Mouse (Mus musculus): ENCODE data around the gene Gm15294.

The Gm15294 gene

DNA sequence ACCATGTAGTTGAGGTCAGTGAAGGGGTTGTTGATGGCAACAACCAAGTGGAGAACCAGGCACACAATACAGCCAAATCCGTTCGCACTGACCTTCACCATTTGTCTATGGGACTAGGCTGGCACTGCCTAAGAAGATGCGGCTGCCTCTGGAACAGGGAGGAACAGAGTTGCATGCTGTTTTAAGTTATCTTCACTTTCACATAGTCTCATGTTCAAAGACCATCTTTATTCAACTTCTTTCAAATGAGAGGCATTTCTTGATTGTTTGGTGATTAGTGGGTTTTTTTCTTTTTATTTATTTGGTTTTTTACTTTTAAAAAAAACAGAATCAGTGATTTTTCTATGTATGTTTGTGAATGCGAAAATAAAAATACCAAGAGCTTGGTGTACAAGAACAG, at the start of gene Gm15294:
Gm15294 (minus strand) TSS at position 101 of the 400 bp plus-strand sequence.
- no peak for DNase-seq (ENCODE audit: low spot score)

- DNase-seq (ENCODE audit: low spot score), result no peak
Measured at GRCm38 (mm10) chrX:141884336-141885048, 9.5 kb upstream of the Gm15294 start.

- no peak for DNase-seq (ENCODE audit: low spot score)
Measured at GRCm38 (mm10) chrX:141874024-141874423, 1.0 kb downstream of the Gm15294 start.

DNA sequence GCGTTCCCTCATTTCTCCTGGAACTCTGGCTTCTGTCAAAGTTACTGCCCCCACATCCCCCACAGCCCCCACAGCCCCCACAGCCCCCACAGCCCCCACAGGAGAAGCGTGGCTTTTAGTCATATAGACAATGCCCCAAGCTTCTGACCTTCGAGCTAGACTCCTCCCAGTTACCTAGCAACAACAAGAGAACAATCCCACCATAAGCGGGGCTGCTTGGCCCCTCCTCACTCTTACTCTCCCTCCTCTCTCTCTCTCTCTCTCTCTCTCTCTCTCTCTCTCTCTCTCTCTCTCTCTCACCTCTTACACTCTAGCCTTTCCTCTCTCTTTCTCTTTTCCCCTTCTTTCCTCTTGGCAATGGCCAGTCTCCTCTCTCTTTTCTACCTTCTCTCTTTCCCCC, 1.4 kb downstream of the Gm15294 start:
- DNase-seq (ENCODE audit: low spot score), result no peak

DNA sequence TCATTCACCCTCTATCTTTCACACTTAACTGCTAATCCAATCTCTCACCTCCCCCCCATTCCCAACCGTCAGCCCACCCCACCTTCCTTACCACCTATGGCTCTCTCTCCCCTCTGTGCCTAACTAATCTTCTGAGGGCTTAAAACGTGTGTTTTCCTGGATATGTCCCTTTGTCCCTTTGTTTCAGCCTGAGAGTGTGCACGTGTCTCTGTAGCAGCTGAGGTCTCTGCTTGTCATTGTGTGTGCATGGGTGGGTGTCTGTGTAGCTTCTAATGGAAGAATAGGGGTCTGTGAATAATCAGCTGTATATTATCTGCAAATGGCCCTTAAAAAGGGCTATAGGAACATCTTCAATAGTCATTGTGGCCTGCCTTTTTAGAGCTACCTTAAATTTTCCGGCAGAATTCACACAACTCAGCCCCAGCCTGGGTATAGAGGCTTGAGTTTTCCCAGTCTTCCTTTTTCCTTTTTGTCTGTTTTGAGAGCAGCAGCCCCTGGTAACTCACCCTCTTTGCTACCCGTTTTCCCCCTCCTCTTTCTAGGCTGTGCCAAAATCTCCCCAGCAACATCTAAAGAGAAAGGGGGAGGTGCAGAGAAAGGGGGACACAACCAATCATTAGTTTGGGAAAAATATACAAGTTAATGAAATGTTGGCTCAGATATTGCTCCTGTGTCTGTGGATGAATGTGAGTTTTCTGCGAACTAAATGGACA, 19.2 kb downstream of the Gm15294 start:
- no peak for DNase-seq (ENCODE audit: low spot score)

All from ovary, postnatal 10 days (tissue).